Mouse (Mus musculus): ENCODE results near the gene Hist2h2ab. TPM values are rescaled to one million over a fixed set of nuclear protein-coding genes. Genes with fewer than 3 reads are reported as not detected.

Gene Hist2h2ab
- polyA plus RNA-seq (2017; shearing (Covaris generic)) = not detected

DNA sequence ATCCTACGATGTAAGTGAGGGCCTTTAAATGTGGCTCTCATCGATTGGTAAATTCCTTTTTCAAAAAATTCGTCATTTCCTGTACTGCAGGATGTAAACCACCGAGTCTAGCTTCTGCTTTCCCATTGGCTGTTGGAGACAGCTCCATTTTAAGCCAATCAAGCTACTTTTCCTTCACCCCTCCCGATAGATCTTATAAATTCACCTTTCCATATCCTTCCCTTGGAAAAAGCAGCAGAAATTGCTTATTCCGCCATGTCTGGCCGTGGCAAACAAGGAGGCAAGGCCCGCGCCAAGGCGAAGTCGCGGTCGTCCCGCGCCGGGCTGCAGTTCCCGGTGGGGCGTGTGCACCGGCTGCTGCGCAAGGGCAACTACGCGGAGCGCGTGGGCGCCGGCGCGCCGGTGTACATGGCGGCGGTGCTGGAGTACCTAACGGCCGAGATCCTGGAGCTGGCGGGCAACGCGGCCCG, at the start of gene Hist2h2ab, which contains the start of gene Bola1:
TSS of gene Hist2h2ab (plus strand) at position 205 of the 470 bp plus-strand sequence.
TSS of gene Bola1 (minus strand) at position 49 of the 470 bp plus-strand sequence.

DNA sequence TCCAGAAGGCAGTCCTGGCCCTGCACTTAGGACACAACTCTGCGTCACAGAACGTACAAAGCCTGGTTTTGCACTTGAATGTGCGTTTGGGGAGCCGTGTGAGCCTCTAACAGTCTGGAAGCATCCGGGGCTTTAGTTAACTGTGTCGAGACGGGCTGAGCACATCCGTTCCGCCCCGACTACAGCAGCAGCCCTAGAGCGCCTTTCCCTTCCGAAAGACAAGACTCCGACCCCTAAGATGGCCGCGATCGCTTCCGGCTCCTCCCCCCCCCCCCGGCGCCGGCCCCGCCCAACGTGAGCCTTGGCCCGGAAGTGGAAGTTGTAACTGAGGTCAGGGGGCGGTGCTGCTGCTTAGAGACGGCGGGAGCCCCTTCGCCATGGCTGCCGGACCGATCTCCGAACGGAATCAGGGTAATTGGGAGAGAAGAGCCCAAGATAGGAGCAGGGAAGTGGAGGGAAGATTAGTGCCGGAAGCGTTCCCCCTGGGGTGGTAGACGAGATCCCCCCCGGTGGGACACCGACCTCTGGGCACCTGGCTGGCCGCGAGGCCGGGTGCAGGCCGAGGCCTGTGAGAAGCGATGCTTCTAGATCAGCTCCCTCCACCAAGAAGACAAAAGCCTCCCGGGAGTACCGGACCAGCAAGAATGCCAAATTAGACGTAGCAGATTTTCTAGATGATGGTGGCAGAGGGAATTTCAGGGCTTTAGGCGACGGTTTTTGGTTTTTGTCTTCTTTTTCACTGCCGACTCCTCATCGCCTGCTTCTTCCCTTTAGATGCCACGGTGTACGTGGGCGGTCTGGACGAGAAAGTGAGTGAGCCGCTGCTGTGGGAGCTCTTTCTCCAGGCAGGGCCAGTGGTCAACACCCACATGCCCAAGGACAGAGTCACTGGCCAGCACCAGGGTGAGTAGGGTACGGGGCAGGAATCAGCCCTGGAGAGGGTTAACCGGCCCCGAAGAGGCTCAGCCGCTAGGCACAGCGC, 47.2 kb upstream of the Hist2h2ab start, which contains the start of gene Sf3b4:
TSS of gene Sf3b4 (plus strand) at position 136 of the 982 bp plus-strand sequence.

DNA sequence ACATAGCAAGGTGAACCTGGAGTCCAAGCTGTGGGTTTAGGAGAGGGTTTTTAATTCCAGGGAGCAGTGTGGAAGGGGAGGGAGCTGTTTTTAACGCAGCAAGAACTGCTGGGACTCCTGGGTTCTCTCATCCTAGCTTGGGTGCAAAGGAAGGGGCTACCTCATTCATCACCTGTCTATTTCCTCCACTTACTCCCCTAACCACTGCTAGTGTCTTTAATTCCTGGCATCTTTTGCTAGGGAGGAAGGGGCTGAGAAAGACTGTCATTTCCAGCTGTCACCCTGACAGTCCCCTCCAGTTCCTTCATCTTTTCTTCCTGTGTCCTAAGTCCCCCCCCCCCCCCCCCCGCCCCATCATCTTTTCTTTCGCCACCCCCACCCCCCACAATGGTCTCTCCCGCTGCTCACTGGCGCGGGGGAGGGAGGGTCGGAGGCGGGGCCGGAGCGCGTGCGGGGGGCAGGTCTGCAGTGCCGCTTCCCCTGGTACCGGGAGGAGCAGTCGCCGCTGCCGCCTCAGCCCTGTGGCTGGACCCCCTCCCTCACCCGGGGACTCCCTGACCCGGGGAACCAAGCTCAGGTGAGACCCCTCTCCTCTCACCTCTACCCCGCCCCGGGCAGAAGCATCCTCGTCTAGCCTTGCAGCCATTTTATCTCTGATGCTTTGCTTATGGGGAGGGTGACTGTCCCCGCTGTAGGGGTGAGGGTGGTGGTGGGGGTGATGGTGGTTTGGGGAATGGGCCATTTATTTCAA, 38.8 kb upstream of the Hist2h2ab start, which contains the start of gene Sv2a:
TSS of gene Sv2a (plus strand) at position 425 of the 751 bp plus-strand sequence.

DNA sequence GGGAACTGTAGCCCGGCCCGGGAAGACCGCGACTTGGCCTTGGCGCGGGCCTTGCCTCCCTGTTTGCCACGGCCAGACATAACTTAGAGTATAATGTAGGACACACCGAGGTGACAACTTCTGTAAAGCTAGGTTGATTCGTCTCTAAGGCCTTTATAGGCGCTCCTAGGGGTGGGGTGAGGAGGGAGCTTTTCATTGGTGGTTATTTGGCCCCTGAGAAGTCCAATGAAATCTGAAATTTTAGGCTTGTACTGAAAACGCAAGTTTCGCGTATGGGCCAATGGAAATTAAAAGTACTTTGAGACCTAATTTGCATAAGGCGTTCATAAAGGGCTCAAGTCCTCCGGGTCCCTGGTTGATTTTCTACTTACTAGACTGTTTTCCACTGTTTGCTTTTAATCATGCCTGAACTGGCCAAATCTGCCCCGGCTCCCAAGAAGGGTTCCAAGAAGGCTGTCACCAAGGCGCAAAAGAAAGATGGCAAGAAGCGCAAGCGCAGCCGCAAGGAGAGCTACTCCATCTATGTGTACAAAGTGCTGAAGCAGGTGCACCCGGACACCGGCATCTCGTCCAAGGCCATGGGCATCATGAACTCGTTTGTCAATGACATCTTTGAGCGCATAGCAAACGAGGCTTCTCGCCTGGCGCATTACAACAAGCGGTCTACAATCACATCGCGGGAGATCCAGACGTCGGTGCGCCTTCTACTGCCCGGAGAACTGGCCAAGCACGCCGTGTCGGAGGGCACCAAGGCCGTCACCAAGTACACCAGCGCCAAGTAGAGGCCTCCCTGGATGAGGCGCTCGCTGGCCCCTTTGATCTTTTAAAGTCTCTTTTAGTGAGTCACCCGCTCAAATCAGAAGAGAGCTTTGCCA, 1.3 kb downstream of the Hist2h2ab start, which contains the start of the genes Hist2h2ac and Hist2h2be:
TSS of gene Hist2h2ac (minus strand) at position 116 of the 875 bp plus-strand sequence.
TSS of gene Hist2h2be (plus strand) at position 355 of the 875 bp plus-strand sequence.

DNA sequence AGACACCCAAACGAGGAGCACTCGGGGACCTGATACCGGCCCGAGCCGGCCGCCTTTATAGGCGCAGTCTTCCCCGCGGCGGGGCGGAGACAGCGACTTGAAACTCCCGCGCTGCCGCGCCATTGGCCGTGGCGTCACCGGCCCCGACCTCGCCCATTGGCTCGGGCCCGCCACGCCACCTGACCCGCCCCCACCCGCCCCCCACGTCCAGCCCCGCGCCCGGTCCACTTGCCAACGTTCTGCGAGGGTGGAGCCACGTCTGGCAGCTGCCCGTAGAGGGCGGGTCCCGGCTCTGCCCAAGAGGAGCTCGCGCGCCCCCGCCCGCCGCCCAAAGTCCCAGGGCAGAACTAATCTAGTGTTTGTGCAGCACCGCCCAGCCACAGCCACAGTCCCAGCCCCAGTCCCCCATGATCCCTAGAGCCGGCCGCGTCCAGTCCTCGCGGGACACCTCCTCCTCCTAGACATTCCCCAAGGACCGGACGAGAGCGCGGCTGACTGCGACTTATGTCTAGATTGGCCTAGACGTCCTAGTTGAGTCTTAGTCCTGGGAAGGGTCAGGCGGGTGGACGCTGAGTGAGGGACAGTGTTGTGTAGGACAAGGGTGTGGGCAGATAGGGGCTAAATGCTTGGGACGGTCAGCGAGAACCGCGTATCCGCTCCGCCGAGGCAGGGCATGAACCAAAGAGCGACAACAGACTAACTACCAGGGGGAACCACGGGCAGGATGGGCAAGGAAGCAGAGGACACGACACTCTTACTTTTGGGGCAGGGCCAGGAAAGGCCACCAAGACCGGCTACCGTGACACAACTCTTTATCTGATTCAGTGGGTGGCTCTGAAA, 19.5 kb downstream of the Hist2h2ab start, which contains the start of gene Hist2h3c2:
TSS of gene Hist2h3c2 (minus strand) at position 174 of the 840 bp plus-strand sequence.

DNA sequence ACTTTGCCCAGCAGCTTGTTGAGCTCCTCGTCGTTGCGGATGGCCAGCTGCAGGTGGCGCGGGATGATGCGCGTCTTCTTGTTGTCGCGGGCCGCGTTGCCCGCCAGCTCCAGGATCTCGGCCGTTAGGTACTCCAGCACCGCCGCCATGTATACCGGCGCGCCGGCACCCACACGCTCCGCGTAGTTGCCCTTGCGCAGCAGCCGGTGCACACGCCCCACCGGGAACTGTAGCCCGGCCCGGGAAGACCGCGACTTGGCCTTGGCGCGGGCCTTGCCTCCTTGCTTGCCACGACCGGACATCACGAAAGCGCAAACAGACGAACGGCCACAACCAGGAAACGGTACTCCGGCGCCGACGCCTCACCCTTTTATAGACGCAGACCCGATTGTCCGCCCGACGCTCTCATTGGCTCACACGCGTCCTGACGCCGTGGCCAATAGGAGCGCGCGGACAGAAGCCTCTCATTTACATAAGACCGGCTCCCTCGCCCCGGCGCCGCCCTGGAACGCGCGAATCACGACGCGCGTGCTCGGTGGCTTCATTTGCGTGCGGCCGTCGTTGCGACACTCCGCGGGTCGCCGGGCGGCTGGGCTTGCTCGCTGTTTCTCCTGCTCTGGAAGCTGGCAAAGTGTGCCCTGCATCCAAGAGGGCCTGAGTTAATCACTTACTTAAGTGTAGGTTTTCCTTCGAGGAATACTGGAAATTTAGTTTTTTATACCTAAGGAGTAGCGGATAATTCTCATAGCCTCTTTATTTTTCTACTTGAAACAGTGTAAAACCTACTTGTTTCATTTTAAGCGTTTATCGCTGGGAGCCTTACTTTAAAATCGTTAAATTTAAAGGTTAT, 20.5 kb downstream of the Hist2h2ab start, which contains the start of gene Hist2h2aa2:
TSS of gene Hist2h2aa2 (minus strand) at position 328 of the 850 bp plus-strand sequence.

DNA sequence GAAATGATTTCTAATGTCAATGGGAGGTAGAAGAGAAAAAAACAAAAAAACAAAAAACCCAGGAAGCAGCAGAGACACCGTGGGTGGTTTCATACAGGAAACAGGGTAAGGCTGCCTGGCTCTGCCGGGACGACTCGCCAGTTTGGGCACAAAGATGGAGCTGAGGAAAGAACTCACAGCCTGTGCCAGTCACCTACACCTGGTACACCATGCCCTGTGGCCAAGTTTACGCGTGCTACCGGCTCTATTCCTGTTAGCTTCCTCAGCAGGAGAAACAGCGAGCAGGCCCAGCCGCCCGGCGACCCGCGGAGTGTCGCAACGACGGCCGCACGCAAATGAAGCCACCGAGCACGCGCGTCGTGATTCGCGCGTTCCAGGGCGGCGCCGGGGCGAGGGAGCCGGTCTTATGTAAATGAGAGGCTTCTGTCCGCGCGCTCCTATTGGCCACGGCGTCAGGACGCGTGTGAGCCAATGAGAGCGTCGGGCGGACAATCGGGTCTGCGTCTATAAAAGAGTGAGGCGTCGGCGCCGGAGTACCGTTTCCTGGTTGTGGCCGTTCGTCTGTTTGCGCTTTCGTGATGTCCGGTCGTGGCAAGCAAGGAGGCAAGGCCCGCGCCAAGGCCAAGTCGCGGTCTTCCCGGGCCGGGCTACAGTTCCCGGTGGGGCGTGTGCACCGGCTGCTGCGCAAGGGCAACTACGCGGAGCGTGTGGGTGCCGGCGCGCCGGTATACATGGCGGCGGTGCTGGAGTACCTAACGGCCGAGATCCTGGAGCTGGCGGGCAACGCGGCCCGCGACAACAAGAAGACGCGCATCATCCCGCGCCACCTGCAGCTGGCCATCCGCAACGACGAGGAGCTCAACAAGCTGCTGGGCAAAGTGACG, 25.6 kb downstream of the Hist2h2ab start, which contains the start of gene Hist2h2aa1:
TSS of gene Hist2h2aa1 (plus strand) at position 495 of the 884 bp plus-strand sequence.

DNA sequence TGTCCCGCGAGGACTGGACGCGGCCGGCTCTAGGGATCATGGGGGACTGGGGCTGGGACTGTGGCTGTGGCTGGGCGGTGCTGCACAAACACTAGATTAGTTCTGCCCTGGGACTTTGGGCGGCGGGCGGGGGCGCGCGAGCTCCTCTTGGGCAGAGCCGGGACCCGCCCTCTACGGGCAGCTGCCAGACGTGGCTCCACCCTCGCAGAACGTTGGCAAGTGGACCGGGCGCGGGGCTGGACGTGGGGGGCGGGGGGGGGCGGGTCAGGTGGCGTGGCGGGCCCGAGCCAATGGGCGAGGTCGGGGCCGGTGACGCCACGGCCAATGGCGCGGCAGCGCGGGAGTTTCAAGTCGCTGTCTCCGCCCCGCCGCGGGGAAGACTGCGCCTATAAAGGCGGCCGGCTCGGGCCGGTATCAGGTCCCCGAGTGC, 26.8 kb downstream of the Hist2h2ab start, which contains the start of gene Hist2h3c1:
TSS of gene Hist2h3c1 (plus strand) at position 259 of the 430 bp plus-strand sequence.

DNA sequence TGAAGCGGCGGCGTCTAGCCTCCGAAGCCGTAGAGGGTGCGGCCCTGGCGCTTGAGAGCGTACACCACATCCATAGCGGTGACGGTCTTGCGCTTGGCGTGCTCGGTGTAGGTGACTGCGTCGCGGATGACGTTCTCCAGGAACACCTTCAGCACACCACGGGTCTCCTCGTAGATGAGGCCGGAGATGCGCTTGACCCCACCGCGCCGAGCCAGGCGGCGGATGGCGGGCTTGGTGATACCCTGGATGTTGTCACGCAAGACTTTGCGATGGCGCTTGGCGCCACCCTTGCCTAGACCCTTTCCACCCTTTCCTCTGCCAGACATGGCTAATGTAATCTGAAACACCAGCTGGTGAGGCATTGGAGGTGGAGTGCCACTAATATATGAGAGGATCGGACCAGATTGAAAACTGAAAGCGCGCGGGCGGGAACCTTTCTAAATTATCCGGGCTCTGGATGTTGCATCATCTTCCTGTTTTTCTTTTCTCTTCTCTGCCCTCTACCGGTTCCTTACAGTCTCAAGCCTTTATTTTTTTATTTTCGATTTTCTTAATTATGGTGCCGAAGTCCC, 43.4 kb downstream of the Hist2h2ab start, which contains the start of gene Hist2h4:
TSS of gene Hist2h4 (minus strand) at position 333 of the 572 bp plus-strand sequence.

DNA sequence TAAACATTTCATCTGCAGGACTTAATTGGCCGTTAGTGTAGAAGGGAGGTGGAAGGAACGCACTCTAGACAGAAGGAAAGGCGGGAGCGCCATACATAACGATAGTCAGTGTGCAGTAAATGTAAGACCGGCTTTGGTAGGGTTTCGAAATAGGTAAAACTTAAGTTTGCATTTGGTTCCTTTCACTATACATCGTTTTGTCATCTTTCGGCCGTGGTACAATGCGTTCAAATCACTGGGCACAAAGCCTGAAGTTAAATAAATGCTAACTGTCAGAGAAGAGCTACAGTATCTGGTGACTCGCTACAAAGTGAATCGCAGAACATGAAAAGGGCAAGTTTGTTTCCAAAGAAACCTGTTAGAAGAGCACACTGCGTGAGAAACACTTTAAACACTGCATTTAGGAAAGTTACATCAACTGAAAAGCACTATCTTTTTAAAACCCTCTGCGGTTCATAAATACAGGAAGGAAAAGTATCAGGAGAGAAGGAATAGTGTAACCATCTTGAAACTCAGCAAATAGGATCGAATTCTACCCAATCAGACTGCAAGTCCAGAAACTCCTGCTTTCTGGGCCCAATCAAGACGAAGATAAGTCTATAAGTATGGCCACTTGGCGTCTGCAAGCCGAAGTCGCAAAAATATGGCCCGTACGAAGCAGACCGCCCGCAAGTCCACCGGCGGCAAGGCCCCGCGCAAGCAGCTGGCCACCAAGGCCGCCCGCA, 48.5 kb downstream of the Hist2h2ab start, which contains the start of gene Hist2h3b:
TSS of gene Hist2h3b (plus strand) at position 604 of the 725 bp plus-strand sequence.

Other genes with a start within 250 kb of the Hist2h2ab start
- 7.5 TPM for gene Plekho1, start 223.9 kb upstream of the Hist2h2ab start, polyA plus RNA-seq (2017; shearing (Covaris generic))
- gene Vps45, start 161.4 kb upstream of the Hist2h2ab start, polyA plus RNA-seq (2017; shearing (Covaris generic)) = 28.0 TPM
- 27.2 TPM for gene Otud7b, start 115.3 kb upstream of the Hist2h2ab start, polyA plus RNA-seq (2017; shearing (Covaris generic))
- 2.9 TPM for gene Mtmr11, start 57.9 kb upstream of the Hist2h2ab start, polyA plus RNA-seq (2017; shearing (Covaris generic))
- 154 TPM for gene Sf3b4, start 47.5 kb upstream of the Hist2h2ab start, polyA plus RNA-seq (2017; shearing (Covaris generic))
- gene Sv2a, start 38.7 kb upstream of the Hist2h2ab start, polyA plus RNA-seq (2017; shearing (Covaris generic)) = 1.9 TPM
- gene Bola1, start 156 bp upstream of the Hist2h2ab start, polyA plus RNA-seq (2017; shearing (Covaris generic)) = 28.8 TPM
- 7.6 TPM for gene Hist2h2ac, start 1.0 kb downstream of the Hist2h2ab start, polyA plus RNA-seq (2017; shearing (Covaris generic))
- gene Hist2h2be, start 1.3 kb downstream of the Hist2h2ab start, polyA plus RNA-seq (2017; shearing (Covaris generic)) = 3.7 TPM
- gene Hist2h3c2, start 19.3 kb downstream of the Hist2h2ab start, polyA plus RNA-seq (2017; shearing (Covaris generic)) = 0.53 TPM
- gene Hist2h2aa2, start 20.4 kb downstream of the Hist2h2ab start, polyA plus RNA-seq (2017; shearing (Covaris generic)) = 45.7 TPM
- gene Hist2h2aa1, start 25.6 kb downstream of the Hist2h2ab start, polyA plus RNA-seq (2017; shearing (Covaris generic)) = 0.62 TPM
- not detected for gene Hist2h3c1, start 26.8 kb downstream of the Hist2h2ab start, polyA plus RNA-seq (2017; shearing (Covaris generic))
- gene Hist2h4, start 43.4 kb downstream of the Hist2h2ab start, polyA plus RNA-seq (2017; shearing (Covaris generic)) = 4.1 TPM
- gene Hist2h3b, start 48.8 kb downstream of the Hist2h2ab start, polyA plus RNA-seq (2017; shearing (Covaris generic)) = not detected
- gene Hist2h2bb, start 49.9 kb downstream of the Hist2h2ab start, polyA plus RNA-seq (2017; shearing (Covaris generic)) = 6.5 TPM
- gene Fcgr1, start 74.1 kb downstream of the Hist2h2ab start, polyA plus RNA-seq (2017; shearing (Covaris generic)) = 0.17 TPM
- not detected for gene BC107364, start 232.4 kb downstream of the Hist2h2ab start, polyA plus RNA-seq (2017; shearing (Covaris generic))